Mouse (Mus musculus) embryo, embryonic 11 days (tissue): ENCODE measurements around the gene Cdsn.
A peak's percentile ranks its signal among the peaks of the same experiment; 100 is the strongest.

ENCODE experiments used
- DNase-seq: peaks from one replicate; pipeline ENCODE4 v3.0.0-alpha.2; 2015

Gene Cdsn

DNA sequence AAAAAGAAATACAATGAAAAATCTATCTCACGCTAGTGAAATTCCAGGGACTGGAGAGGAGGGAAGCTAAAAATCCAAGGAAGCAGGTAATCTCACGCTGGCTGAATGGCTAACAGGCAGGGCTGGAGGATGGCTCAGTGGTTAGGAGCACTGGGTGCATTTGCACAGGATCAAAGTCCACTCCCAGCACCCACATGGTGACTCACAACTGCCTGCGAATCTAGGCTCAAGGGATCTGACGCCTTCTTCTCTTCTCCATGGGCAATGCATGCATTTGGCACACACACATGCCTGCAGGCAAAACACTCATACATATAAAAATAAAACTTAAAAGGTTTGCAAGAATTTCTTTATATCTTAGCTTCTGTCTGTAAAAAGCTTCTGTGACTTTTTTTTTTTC is 14.5 kb upstream of the Cdsn start:
- no peak for DNase-seq

GRCm38 (mm10) chr17:35538476-35538875 is 13.5 kb upstream of the Cdsn start:
- no peak for DNase-seq

DNA sequence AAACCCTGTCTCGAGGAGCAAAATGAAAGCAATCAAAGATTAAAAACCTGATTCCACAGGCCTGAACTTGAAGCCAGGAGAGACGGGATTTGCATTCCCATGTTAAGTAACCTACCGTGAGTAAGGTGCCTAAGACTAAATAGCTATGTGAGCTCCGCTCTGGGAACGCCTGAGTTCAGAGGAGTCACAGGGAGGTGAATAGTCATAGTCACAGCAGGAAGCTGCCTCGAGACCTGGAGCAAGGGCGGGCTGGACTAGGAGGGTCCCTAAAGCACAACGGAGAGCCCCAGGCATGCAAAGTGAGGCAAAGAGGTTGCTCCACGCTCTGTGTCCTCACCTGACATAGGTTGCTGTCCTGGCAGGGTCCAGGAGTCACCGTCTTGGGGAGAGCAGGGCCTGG is 12.4 kb upstream of the Cdsn start:
- no peak for DNase-seq

GRCm38 (mm10) chr17:35542761-35543411 is 9.0 kb upstream of the Cdsn start:
- DNase-seq: no peak

DNA sequence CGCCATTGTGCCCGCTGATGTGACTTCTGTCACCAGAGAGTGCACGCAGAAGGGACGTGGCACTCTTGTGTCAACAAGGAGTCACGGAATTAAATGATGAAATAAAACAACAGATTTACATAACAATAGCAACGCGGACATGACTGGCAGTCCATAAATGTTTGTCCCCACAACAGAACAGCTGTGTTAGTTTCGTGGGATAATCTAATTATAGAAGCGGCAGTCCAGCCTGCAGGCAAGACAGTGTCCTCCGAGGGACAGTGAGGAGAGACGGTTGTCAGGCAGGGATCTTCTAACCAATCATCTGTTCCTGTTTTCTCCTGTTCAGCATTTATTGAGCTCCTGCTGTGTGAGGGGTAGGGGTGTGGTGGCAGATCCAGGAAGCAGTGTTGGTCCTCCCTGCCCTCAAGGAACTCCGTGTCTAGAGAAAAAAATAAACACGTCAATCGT is 8.5 kb upstream of the Cdsn start:
- DNase-seq: peak; percentile 16

DNA sequence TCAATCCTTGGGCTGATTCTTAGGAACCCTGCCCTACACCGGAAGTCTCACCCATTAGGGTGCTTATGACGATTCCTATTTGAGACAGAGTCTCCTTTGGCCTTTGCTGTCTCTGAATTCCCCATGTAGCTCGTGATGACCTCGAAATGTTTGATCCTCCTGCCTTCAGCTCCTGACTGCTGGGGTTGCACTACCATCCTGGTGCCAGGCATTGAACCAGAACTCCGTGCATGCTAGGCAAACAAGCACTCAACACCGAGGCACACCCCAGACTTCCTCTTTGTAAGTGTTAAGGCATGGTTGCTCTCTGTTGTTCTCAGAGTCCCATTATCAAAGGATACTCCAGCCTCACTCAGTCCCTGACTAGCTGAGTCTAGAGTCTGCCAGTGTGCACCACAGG is 7.9 kb upstream of the Cdsn start:
- no peak for DNase-seq

- peak; percentile 68 for DNase-seq
Observed at GRCm38 (mm10) chr17:35544680-35545079, 7.2 kb upstream of the Cdsn start.

DNA sequence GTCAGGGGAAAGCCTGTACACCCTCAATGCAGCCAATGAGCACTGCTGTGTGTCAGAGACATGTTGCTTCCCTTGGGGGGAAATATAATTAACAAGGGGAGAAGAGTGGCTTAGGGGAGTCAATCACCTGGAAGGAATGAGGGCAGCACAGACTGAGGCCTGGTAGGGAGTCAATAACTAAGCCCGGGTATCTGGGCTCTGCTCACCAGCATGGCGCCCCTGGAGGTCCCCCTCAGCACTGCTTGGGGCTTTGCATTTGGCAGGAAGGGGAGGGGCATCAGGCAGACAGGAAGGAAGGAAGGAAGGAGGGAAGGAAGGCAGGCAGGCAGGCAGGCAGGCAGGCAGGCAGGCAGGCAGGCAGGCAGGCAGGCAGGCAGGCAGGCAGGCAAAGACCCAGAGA is 4.5 kb upstream of the Cdsn start:
- DNase-seq: no peak

DNA sequence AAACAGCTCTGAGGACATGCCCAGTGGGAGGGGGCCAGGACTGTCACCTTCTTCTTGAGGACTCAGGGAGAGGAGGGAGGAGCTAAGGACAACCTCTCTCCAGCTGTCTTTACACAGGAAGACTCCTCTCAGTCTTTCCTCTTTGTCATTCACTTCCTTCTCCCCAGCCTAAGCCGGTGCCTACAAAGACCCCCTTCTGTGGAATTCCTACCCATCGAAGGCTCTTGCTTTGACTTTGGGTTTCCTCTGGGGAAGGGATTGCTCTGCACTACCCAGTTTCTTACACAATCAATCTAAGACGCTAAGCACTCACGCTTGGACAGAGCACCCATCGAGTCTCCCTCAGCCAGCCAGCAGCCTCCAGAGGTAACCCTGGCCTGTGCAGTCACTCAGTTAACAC is 3.3 kb upstream of the Cdsn start:
- no peak for DNase-seq

GRCm38 (mm10) chr17:35549437-35550142 is 2.3 kb upstream of the Cdsn start:
- no peak for DNase-seq

GRCm38 (mm10) chr17:35550143-35550494 is 1.8 kb upstream of the Cdsn start:
- DNase-seq: no peak

- no peak for DNase-seq
Observed at GRCm38 (mm10) chr17:35550871-35551270, 1.1 kb upstream of the Cdsn start.

DNA sequence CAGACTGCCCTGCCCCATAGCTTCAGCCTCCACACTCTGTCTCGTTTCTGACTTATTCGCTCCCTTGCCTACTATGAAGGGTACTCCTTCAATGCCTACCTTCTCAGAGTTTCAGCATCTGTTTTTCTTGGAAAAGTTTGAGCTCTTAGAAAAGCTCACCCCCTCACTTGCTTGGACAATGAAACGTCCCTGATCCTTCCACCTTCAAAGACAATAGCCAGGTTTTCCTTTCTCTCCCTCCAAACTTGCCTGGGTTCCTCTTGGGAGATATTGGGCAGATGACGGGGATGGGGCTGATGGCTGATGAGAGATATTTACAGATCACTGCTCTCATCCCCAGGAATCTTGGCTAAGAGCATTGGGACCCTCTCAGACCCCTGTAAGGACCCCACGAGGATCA is 2.4 kb downstream of the Cdsn start:
- no peak for DNase-seq

DNA sequence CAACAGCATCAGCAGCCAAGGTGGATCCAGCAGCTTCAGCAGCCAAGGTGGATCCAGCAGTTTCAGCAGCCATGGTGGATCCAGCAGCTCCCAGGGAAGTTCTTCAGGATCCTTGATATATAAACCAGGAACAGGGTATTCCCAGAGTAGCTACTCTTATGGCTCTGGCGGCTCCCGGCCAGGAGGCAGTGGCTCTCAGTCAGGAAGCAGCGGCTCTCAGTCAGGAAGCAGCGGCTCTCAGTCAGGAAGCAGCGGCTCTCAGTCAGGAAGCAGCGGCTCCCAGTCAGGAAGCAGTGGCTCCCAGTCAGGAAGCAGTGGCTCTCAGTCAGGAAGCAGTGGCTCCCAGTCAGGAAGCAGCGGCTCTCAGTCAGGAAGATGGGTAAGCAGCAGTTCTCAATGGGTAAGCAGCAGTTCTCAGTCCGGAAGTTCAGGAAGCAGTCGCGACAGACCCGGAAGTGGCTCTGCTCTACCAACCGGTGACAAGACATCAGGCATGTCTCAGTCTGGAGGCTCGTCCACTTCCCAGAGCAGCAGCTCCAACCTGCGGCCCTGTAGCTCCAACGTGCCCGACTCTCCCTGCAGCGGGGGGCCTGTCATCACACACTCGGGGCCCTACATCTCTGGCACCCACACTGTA is 3.0 kb downstream of the Cdsn start:
- DNase-seq: no peak

DNA sequence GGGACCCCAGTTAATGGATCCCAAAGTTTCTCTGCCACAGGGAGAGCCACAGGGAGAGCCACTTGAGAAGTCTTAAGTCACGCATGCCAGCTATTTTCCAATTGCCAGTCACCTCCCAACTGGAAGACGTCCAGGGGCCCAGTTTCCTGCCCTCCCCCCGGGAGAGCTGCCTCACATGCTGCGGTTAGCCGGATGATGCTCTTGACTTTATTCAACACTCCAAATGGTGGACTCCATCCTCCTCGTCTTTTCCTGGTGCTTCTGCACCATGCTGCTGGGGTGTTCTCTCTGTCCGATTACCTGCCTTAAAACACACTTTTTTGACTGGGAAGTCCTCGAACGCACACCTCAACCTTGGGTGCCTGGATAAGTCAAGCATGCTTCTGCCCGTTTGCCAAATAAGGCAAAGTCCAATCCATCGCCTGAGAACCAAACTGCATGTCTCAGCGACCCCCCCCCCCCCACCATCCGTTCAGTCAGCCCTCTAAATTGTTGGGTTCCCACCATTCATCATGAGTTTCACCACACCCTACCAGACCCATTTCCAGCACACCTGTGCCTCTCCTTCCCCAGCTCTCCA is 4.3 kb downstream of the Cdsn start:
- DNase-seq: no peak

GRCm38 (mm10) chr17:35556812-35557211 is 4.9 kb downstream of the Cdsn start:
- DNase-seq: peak; percentile 68

DNA sequence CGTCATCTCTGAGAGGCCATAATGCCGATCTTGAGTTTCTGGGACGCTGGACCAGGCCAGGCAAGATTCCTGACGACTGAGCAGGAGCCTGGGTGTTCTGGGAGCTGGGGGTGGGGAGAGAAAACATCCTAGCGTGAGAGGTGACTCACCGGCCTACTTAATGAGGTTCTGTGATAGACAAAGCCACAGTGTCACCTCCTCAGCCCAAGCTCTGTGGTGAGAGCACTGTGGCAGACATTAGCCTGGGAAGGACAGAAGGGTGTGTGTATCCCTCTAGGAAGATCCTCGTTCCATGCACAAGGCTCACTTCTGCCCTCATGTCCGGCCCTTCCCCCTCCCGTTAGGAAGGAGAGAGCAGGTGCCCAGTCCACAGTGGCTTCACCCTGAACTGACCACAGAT is 5.4 kb downstream of the Cdsn start:
- DNase-seq: no peak

DNA sequence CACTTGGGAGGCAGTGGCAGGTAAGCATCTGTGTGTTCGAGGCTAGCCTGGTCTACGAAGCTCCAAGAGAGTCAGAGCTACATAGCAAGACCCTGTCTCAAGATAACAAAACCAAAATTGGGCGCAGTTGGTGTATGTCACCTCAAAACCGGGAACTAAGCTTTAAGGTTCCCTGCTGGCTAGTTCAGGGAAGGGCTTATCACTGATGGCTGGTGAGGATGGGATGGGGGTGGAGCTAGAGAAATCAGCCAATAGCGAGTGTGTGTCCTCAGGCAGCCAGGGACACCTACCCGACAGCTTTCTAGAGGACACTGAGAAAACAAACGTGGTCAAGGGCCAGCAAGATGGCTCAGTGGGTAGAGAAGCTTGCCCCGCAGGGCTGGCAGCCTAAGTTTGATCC is 6.3 kb downstream of the Cdsn start:
- DNase-seq: no peak

- no peak for DNase-seq
Observed at GRCm38 (mm10) chr17:35567150-35567549, 15.2 kb downstream of the Cdsn start, which contains the start of gene 2300002M23Rik. 2300002M23Rik (plus strand) TSS chr17:35567450.

DNA sequence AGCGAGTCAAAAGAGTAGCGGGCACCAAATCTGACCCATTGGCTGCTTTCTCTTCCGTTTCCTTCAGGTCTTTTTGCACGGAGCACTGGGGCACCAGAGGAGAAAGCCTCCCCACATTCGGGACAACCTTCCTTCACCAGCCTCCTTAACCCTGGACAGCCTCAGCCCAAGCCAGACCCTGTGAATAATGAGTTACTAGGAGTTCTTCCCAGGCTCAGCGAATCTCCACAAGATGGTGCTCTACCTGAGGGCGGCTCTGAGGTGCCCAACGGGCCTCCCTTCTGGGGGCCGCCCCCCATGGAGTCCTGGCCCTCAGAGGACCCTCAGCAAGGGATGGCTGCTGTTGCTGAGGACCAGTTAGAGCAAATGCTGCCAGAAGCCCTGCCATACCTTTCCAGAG is 15.8 kb downstream of the Cdsn start:
- no peak for DNase-seq

GRCm38 (mm10) chr17:35569091-35569944 is 17.4 kb downstream of the Cdsn start:
- DNase-seq: peak; percentile 58

DNA sequence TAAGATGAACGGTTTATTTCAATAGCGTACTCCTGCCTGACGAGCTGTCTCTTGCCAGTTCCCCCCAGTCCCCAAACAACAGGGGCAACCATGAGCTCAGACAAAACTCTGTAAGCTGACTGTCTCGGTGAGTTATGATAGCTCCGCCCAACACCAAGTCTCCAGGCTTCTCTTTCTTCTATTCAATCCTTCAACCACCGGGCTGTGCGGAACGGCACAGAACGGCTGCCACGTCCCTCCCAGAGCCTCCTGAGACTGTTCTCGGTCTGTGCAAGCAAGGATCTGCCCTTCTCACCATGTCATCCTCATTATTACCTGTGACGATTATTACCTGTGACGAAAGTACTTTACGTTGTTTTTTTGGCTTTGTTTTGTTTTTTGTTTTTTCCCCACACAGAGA is 18.9 kb downstream of the Cdsn start:
- no peak for DNase-seq

- no peak for DNase-seq
Observed at GRCm38 (mm10) chr17:35571477-35571876, 19.5 kb downstream of the Cdsn start.
